Mouse (Mus musculus): Measurements from ENCODE around the gene Mov10. TPM values are rescaled to one million over a fixed set of nuclear protein-coding genes. Genes with fewer than 3 reads are reported as not detected.
"Not testable (repeated sequence)": the region's sequence is repeated elsewhere in the genome, so short reads cannot be mapped to it uniquely, and the experiment has no call there.

The Mov10 gene
- 9.1 and 13.4 TPM in 2 replicates for polyA plus RNA-seq (2015; fragmentation: Nextera tagmentation; extraction: Ambion mirVana)

DNA sequence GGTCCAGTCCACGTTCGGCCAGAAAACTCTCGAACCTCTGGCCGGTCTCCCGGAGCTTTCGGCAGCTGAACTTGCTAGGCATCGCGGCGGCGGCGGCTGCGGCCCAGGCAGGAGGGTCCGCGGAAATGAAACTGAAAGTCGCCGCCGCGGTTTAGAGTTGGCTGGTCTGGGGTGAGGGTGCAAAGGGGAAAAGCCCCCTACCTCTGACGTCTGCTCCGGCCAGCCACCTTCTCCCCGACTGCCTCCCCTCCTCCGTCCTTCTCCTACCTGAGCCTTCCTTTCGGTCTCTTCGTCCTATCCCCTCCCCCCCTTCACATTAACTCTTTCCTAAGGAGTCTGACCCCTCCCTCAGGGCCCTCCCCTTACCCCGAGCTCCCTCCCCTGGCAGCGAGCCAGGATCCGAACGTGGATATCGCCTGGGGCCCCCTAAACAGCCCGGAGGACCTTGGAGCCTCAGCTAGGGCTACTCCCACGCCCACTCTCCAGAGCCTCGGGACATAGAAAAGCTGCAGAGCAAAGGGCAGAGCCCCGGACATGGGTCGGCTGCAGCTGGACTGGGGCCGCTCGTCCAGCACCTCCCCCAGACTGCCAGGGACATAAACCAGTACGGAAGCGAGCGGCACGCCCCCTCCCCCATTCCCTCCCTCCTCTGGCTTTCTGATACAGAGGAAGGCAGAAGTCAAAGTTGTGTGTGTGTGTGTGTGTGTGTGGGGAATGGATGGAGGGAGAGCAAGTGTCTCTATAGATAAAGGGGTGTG is at the start of gene Mov10:
Mov10 (minus strand) TSS at position 573 of the 758 bp plus-strand sequence.
- WGBS: under 1% methylated on average over 40 of the region's 40 CpGs
- peak; percentile 79 for ATAC-seq (ENCODE audit: low FRiP score, low read depth)
- peak within 1 kb of the TSS; percentile 73 for H3K4me3 ChIP-seq
- peak within 1 kb of the TSS; percentile 96 for H3K4me2 ChIP-seq
- peaks cover 18% of the 10 kb centered on the region for H3K4me1 ChIP-seq (replicated peaks)
- H3K27ac ChIP-seq (replicated peaks): peak within 1 kb of the TSS; percentile 76
- peaks cover 6% of the 10 kb centered on the region; the same call in 1 of the 2 replicates for H3K36me3 ChIP-seq
- H3K9me3 ChIP-seq: no peaks in the 10 kb centered on the region
- H3K9ac ChIP-seq: peak within 1 kb of the TSS; percentile 59
- no peaks in the 10 kb centered on the region for H3K27me3 ChIP-seq

DNA sequence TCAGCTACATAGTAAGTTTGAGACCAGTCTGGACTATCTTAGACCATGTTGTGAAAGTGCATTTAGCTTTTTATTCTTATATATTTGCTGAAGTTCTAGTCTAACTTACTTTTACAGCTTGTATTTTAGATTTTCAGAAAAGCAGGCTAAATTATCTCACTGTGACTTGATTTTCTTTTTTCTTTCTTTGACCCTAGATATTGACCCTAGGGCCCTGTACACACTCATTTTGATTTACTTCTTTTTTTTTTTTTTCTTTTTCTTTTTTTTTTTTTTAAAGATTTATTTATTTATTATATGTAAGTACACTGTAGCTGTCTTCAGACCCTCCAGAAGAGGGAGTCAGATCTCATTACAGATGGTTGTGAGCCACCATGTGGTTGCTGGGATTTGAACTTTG is 48.3 kb upstream of the Mov10 start:
- H3K9ac ChIP-seq; ATAC-seq (ENCODE audit: low FRiP score, low read depth); H3K27ac ChIP-seq (replicated peaks); H3K9me3 ChIP-seq; H3K27me3 ChIP-seq: not testable (repeated sequence)
- H3K4me3 ChIP-seq: 0 out of 2 replicates have a peak overlapping the region, but pooled peaks have one; percentile 74
- peak overlapping the region; percentile 68; the same call in 1 of the 2 replicates for H3K4me2 ChIP-seq
- peaks cover 23% of the 10 kb centered on the region for H3K36me3 ChIP-seq
- peaks cover 30% of the 10 kb centered on the region for H3K4me1 ChIP-seq (replicated peaks)

DNA sequence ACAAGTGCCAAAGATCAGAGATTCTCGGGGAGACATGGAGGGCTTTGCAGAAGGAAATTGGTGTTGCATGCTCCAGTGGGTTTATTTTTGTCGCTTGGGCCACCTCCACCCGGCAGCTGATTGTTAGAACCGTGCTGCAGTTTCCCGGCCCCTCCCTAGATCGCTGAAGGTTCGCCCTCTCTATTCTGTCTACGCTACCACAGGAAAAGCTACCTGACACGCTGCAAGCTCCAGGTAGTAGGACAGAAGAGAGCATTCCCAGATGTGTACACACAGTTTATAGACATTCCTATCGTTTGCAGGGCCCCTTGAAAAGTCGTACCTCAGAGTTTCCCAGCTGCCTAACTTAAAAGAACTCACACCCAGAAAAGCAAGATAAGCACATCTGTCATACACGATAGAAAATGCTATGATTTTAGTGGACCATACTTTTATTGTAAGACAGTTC is 47.0 kb upstream of the Mov10 start:
- WGBS: 2% methylated on average over 12 of the region's 12 CpGs

DNA sequence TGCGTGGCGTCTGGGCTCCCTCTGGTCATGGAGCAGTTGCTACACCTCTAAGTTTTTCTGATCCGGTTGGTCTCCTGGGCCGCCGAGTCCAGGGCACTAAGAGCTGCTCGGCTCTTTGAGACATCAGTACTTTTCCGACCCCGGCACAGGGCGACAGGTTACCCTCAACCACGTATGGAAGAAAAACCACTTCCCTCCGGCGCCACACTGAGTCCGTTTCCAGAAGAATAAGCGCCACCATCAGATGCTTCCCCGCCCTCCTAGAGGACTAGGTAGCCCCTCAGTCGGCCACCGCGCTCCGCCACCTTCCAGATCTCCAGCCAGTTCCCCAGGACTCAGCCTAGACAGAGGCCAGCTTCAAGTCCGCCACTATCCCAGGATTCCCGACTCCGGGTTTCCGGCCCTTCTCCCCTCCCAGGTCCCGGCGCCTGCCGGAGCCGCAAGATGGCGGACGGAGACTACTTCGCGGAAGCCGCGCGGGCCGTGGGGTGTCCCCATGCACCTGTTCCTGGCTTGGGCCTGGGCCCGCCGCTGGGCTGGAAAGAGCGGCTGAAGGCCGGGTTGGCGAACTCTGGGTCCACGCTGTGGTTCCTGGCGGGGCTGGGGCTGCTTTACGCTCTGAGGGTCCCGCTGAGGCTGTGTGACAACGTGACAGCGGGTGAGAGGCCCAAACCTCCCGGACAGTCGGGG is 46.4 kb upstream of the Mov10 start:
- peak; percentile 94 for ATAC-seq (ENCODE audit: low FRiP score, low read depth)
- H3K27ac ChIP-seq (replicated peaks): peak overlapping the region; percentile 96
- 0 out of 2 replicates have a peak, but pooled peaks cover 6% of the 10 kb centered on the region for H3K36me3 ChIP-seq
- under 1% methylated on average over 48 of the region's 48 CpGs for WGBS
- H3K27me3 ChIP-seq: no peaks in the 10 kb centered on the region
- H3K4me2 ChIP-seq: peak overlapping the region; percentile 68
- no peaks in the 10 kb centered on the region for H3K9me3 ChIP-seq
- H3K9ac ChIP-seq: peak overlapping the region; percentile 94
- H3K4me3 ChIP-seq: peak overlapping the region; percentile 74
- peaks cover 39% of the 10 kb centered on the region for H3K4me1 ChIP-seq (replicated peaks)

More for the DNA sequence above, 47.0 kb upstream of the Mov10 start:
- H3K27me3 ChIP-seq: no peaks in the 10 kb centered on the region
- peaks cover 10% of the 10 kb centered on the region; the same call in 1 of the 2 replicates for H3K36me3 ChIP-seq
- peaks cover 39% of the 10 kb centered on the region for H3K4me1 ChIP-seq (replicated peaks)
- H3K9me3 ChIP-seq: no peaks in the 10 kb centered on the region
- H3K4me2 ChIP-seq: peak overlapping the region; percentile 68
- H3K4me3 ChIP-seq: peak overlapping the region; percentile 74
- ATAC-seq (ENCODE audit: low FRiP score, low read depth): peak; percentile 8; the same call in 1 of the 2 replicates
- H3K27ac ChIP-seq (replicated peaks): peak overlapping the region; percentile 96
- H3K9ac ChIP-seq: peak overlapping the region; percentile 94

DNA sequence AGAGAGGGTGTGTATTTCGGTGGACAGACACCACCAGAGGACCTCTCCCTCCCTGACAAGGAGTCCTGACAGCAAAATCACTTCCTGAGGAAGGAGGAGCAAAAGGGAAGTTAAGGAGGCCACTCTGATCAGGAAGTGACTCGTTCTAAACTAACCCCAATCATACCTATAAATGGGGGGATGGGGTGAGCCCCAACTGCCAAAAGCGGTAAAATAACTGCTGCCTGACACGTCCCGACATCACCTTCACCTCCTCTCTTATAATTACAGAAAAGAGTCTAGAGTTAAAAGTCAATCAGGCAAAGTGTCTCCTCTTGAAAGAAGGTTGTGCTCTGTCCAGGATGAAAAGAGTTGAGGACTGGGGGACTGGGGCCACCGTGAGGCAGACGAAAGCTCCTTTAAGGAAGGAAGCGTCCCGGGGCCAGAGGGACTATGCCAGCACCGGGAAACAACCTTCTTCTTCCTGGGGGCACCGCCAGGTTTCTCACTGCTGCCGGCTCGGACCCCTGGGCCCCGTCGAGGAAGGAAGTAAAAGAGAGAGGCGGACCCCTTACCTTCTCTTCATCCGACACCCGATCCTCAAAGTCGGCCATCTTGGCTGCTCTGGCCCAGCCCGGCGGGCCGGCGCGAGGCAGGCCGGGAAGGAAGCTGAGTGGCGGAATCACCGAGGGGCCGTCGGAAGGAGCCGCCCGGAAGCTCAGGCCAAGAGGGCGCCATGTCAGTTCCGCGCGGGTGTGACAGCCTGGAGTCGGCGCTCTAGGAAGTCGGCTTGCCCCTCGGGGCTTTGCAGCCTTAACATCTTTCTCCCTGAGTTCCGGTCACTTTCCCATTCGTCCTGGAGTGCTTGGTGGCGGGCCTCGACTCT is 45.7 kb upstream of the Mov10 start, which contains the start of the genes St7l and Capza1:
St7l (plus strand) TSS at position 220 of the 865 bp plus-strand sequence.
Capza1 (minus strand) TSS at position 720 of the 865 bp plus-strand sequence.
- peak within 1 kb of the TSS; percentile 94 for H3K9ac ChIP-seq
- peak; percentile 97 for ATAC-seq (ENCODE audit: low FRiP score, low read depth)
- peak within 1 kb of the TSS; percentile 68 for H3K4me2 ChIP-seq
- no peaks in the 10 kb centered on the region for H3K9me3 ChIP-seq
- H3K4me3 ChIP-seq: peak within 1 kb of the TSS; percentile 74
- peak within 1 kb of the TSS; percentile 96 for H3K27ac ChIP-seq (replicated peaks)
- peaks cover 39% of the 10 kb centered on the region for H3K4me1 ChIP-seq (replicated peaks)
- WGBS: under 1% methylated on average over 43 of the region's 43 CpGs
- H3K36me3 ChIP-seq: 0 out of 2 replicates have a peak, but pooled peaks cover 4% of the 10 kb centered on the region
- H3K27me3 ChIP-seq: no peaks in the 10 kb centered on the region

DNA sequence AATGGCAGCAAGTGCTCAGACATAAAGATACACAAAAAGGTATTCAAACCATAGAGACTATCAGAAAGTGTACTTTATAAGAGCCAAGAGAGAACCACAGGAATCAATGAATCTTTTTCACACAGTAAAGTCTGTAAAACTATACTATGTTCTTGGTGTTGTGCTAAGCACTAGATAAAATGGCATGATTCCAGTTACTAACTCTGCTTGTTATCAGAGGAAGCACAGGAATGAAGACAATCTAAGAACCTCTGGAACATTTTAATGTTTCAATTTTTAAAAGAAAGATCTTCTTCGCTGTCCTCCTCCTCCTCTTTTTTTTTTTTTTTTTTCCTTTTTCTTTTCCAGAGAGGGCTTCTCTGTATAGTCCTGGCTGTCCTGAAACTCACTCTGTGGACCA is 40.2 kb upstream of the Mov10 start:
- H3K9ac ChIP-seq: no peak overlapping the region
- peaks cover 27% of the 10 kb centered on the region for H3K4me1 ChIP-seq (replicated peaks)
- H3K36me3 ChIP-seq: 0 out of 2 replicates have a peak, but pooled peaks cover 4% of the 10 kb centered on the region
- no peak overlapping the region for H3K4me3 ChIP-seq
- H3K27me3 ChIP-seq: no peaks in the 10 kb centered on the region
- no peak overlapping the region for H3K27ac ChIP-seq (replicated peaks)
- WGBS: 95% methylated on average over 1 of the region's 1 CpGs
- H3K4me2 ChIP-seq: no peak overlapping the region
- no peak for ATAC-seq (ENCODE audit: low FRiP score, low read depth)
- no peaks in the 10 kb centered on the region for H3K9me3 ChIP-seq

DNA sequence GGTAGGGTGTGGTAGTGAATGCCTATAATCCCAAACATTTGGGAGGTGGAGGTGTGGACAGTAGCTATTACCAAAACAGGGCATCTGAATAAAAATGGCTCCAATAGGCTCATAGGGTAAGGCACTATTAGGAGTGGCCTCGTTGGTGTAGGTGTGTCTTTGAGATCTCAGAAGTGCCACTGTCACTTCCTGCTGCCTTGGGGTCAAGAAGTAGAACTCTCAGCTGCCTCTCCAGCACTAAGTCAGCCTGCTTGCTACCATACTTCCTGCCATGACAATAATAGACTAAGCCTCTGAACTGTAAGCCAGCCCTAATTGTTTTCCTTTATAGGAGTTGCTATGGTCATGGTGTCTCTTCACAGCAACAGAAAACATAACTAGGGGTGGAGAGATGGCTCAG is 37.7 kb upstream of the Mov10 start:
- no peak for ATAC-seq (ENCODE audit: low FRiP score, low read depth)
- H3K27me3 ChIP-seq: no peaks in the 10 kb centered on the region
- no peak overlapping the region for H3K4me2 ChIP-seq
- WGBS: 88% methylated on average over 1 of the region's 1 CpGs
- no peak overlapping the region for H3K4me3 ChIP-seq
- no peak overlapping the region for H3K9ac ChIP-seq
- H3K4me1 ChIP-seq (replicated peaks): peaks cover 3% of the 10 kb centered on the region
- no peak overlapping the region for H3K27ac ChIP-seq (replicated peaks)
- H3K36me3 ChIP-seq: 0 out of 2 replicates have a peak, but pooled peaks cover 4% of the 10 kb centered on the region
- no peaks in the 10 kb centered on the region for H3K9me3 ChIP-seq

DNA sequence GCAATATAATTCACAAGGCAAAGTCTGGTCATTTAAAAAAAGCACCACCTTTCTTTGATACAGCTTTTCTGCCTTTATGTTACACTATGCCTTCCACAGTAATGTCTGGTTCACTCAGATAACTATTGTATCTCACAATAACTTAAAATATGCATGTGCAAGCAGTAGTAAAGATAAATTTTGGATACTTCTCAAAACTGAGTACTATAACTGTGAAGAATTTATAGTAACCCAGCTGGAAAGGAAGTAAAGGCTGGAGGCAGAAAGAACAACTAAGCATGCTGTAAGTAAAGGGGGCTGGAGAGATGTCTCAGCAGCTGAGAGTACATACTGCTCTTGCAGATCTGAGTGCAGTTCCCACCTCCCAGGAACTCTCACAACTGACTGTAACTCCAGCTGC is 36.5 kb upstream of the Mov10 start:
- H3K4me3 ChIP-seq: no peak overlapping the region
- H3K9me3 ChIP-seq: no peaks in the 10 kb centered on the region
- no peak overlapping the region for H3K27ac ChIP-seq (replicated peaks)
- 0 out of 2 replicates have a peak, but pooled peaks cover 4% of the 10 kb centered on the region for H3K36me3 ChIP-seq
- no peak overlapping the region for H3K9ac ChIP-seq
- no peaks in the 10 kb centered on the region for H3K4me1 ChIP-seq (replicated peaks)
- no peak for ATAC-seq (ENCODE audit: low FRiP score, low read depth)
- H3K4me2 ChIP-seq: no peak overlapping the region
- H3K27me3 ChIP-seq: no peaks in the 10 kb centered on the region

- no peak overlapping the region for H3K4me3 ChIP-seq
- no peak overlapping the region for H3K27ac ChIP-seq (replicated peaks)
- no peak for ATAC-seq (ENCODE audit: low FRiP score, low read depth)
- no peak overlapping the region for H3K9ac ChIP-seq
- WGBS: 85% methylated on average over 1 of the region's 1 CpGs
- H3K4me1 ChIP-seq (replicated peaks): no peaks in the 10 kb centered on the region
- H3K9me3 ChIP-seq: no peaks in the 10 kb centered on the region
- 0 out of 2 replicates have a peak, but pooled peaks cover 4% of the 10 kb centered on the region for H3K36me3 ChIP-seq
- H3K4me2 ChIP-seq: no peak overlapping the region
- no peaks in the 10 kb centered on the region for H3K27me3 ChIP-seq
These were observed 36.1 kb upstream of the Mov10 start for GRCm38 (mm10) chr3:104854465-104854864.

DNA sequence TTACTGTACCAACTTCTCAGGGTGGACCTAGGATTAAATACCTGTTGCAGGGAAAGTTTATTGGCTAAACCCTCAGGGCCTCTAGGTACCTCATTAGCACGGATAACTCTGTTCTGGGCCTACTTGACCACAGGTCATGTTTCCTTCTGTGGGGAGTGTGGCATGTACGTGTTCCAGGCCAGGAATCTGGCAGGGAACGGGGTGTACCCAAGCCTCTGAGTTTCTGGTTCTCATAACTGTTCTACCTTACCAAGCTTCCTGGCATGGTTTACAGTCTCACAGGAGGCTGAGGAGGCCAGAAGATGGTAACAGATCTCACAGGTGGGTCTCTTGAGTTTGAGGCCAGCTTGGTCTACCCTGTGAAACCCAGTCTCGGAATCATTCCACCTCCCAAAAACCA is 28.2 kb upstream of the Mov10 start:
- H3K9ac ChIP-seq: no peak overlapping the region
- H3K27ac ChIP-seq (replicated peaks): no peak overlapping the region
- ATAC-seq (ENCODE audit: low FRiP score, low read depth): no peak
- no peak overlapping the region for H3K4me3 ChIP-seq
- H3K9me3 ChIP-seq: no peaks in the 10 kb centered on the region
- H3K36me3 ChIP-seq: peaks cover 23% of the 10 kb centered on the region
- no peak overlapping the region for H3K4me2 ChIP-seq
- H3K4me1 ChIP-seq (replicated peaks): no peaks in the 10 kb centered on the region
- no peaks in the 10 kb centered on the region for H3K27me3 ChIP-seq
- 92% methylated on average over 4 of the region's 4 CpGs for WGBS

DNA sequence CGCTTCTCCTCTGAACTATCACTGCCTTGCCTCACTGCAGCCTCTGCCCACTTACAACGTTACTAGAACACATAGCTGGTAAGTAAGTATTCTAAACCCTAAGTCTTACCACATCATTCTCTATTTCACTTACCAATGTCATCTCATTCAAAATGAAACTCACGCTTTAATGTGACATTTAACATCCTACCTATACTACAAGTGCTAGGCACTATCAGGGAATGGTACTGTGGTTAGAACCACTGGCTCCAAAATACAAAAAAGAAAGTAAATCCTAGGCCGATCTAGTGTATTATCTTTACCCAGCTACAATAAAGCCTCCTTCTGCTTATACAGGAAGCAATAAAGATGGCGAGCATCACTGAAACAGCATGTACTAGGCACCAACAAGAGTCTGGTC is 22.7 kb upstream of the Mov10 start:
- H3K4me2 ChIP-seq: no peak overlapping the region
- H3K4me3 ChIP-seq: no peak overlapping the region
- 96% methylated on average over 5 of the region's 5 CpGs for WGBS
- H3K9ac ChIP-seq: no peak overlapping the region
- H3K4me1 ChIP-seq (replicated peaks): no peaks in the 10 kb centered on the region
- H3K36me3 ChIP-seq: peaks cover 41% of the 10 kb centered on the region
- no peaks in the 10 kb centered on the region for H3K27me3 ChIP-seq
- no peaks in the 10 kb centered on the region for H3K9me3 ChIP-seq
- ATAC-seq (ENCODE audit: low FRiP score, low read depth): no peak
- H3K27ac ChIP-seq (replicated peaks): no peak overlapping the region
